Mouse (Mus musculus) gastrocnemius, postnatal 36 days (tissue): ENCODE data around the gene Olfr1408. TPM values are rescaled to one million over a fixed set of nuclear protein-coding genes. Genes with fewer than 3 reads are reported as not detected.

Experiments
- DNase-seq, 2 experiments: peaks; one replicate each; pipeline ENCODE4 v3.0.0; 2022
- intact Hi-C: fragments of 180-260 bp; cut with DNase I; formaldehyde crosslinking; loops from one replicate; pipeline ENCODE4 v1.15.1; 2025
- long read RNA-seq, 2 experiments: library from polyadenylated mRNA; stranded (forward); transcript quantifications; one replicate each; pipeline ENCODE4 v2.0.0; 2021
- total RNA-seq, 2 experiments: library from RNA; stranded (reverse); gene quantifications; 2 replicates each; pipeline ENCODE4 v1.2.3; 2021

Gene Olfr1408
- total RNA-seq, result not detected
- long read RNA-seq, experiment 1, result 0 reads
- long read RNA-seq, experiment 2, result 0 reads

GRCm38 (mm10) chr1:173137274-173137673 lies at the start of gene Olfr1408:
TSS of gene Olfr1408 (minus strand) at chr1:173137374.
- DNase-seq, result no peak
- intact Hi-C loops, result no loop called here

DNA sequence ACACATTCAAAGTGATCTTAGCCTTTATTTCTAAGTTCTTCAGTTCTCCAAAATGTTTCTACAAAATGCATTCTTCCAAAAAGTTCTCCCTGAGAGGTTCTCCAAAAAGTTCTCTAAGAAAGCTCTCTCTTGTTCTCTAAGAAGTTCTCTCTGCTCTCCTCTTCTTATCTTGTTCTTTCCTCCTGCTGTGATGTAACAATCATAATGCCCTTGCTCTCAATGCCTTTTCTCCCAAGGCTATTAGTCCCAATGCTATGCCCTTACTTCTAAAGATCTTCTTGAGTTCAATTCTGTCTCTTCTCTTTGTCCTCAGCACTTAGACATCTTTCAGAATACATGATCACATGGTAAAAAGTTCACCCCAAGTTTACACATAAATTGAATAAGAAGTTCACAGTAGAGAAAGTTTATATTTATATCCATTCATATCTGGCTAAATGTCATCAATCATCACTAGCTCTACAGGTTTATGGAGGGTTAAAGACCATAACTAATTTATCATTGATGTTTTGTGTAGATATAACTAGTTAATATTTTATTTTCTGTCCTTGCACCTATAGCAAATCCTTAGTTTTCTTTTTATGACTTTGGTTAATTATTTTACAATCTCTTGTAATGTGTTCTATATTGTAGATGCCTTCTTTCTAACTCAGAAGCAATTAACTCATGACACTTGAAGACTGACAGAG lies 37.1 kb upstream of the Olfr1408 start:
- intact Hi-C loops, result no loop called here
- DNase-seq, result no peak

Other genes with a start within 250 kb of the Olfr1408 start
- not detected for gene Apcs, start 242.3 kb downstream of the Olfr1408 start, total RNA-seq
- gene Olfr16, start 187.0 kb downstream of the Olfr1408 start, total RNA-seq, result not detected
- not detected for gene Olfr1406, start 53.3 kb upstream of the Olfr1408 start, total RNA-seq
- gene Olfr218, start 60.4 kb upstream of the Olfr1408 start, total RNA-seq, result not detected
- not detected for gene Olfr1404, start 75.0 kb upstream of the Olfr1408 start, total RNA-seq
- under 1 TPM in 1 of 2 experiments, not detected in 1; 0.43 TPM for gene Fcer1a, start 89.8 kb upstream of the Olfr1408 start, total RNA-seq
- gene Olfr418, start 128.6 kb upstream of the Olfr1408 start, total RNA-seq, result not detected
- not detected for gene Mptx2, start 140.4 kb upstream of the Olfr1408 start, total RNA-seq
- gene Ackr1, start 196.4 kb upstream of the Olfr1408 start, total RNA-seq, result 1 to 10 TPM; 2.2 to 2.9 TPM
- under 1 TPM in 1 of 2 experiments, not detected in 1; 0.47 TPM for gene Aim2, start 213.5 kb upstream of the Olfr1408 start, total RNA-seq
- gene Cadm3, start 230.3 kb upstream of the Olfr1408 start, total RNA-seq, result 1 to 10 TPM; 8.7 to 8.9 TPM